Mouse (Mus musculus) heart, embryonic 13.5 days (tissue): Measurements from ENCODE around the gene Efcc1. TPM values are rescaled to one million over a fixed set of nuclear protein-coding genes. Genes with fewer than 3 reads are reported as not detected.
A peak's percentile ranks its signal among the peaks of the same experiment; 100 is the strongest.

Experiments
- ATAC-seq: fragments of 200-750 bp; cut with Nextera tagmentation; 2 replicates; pipeline ENCODE4 v1.8.0; 2017; ENCODE audit warnings: moderate TSS enrichment; ENCODE audit not compliant: insufficient number of reproducible peaks, low FRiP score, low TSS enrichment; ENCODE audit errors: extremely low read depth
- H3K27ac ChIP-seq: fragments of 300-500 bp; sonication (generic); replicated peaks from 2 replicates; pipeline ENCODE4 v1.5.1; 2015; ENCODE audit warnings: moderate library complexity, mild to moderate bottlenecking, inconsistent platforms
- H3K27me3 ChIP-seq: fragments of 300-500 bp; sonication (generic); replicated peaks from 2 replicates; pipeline ENCODE4 v1.6.1; 2015; ENCODE audit warnings: mild to moderate bottlenecking, inconsistent platforms
- H3K36me3 ChIP-seq: fragments of 300-500 bp; sonication (generic); 2 replicates; pipeline ENCODE4 v1.6.1; 2015; ENCODE audit warnings: mild to moderate bottlenecking, inconsistent platforms
- H3K4me1 ChIP-seq: fragments of 300-500 bp; sonication (generic); 2 replicates; pipeline ENCODE4 v1.6.1; 2015; ENCODE audit warnings: inconsistent platforms
- H3K4me2 ChIP-seq: fragments of 300-500 bp; sonication (generic); 2 replicates; pipeline ENCODE4 v1.6.1; 2015; ENCODE audit warnings: inconsistent platforms, mild to moderate bottlenecking, moderate library complexity
- H3K4me3 ChIP-seq: fragments of 300-500 bp; sonication (generic); 2 replicates; pipeline ENCODE4 v1.5.1; 2015; ENCODE audit warnings: moderate library complexity, mild to moderate bottlenecking, inconsistent platforms
- H3K9ac ChIP-seq: fragments of 300-500 bp; sonication (generic); 2 replicates; pipeline ENCODE4 v1.6.1; 2015; ENCODE audit warnings: inconsistent platforms, mild to moderate bottlenecking, moderate library complexity
- H3K9me3 ChIP-seq: fragments of 300-500 bp; sonication (generic); 2 replicates; pipeline ENCODE4 v1.6.1; 2016; ENCODE audit warnings: inconsistent platforms
- WGBS: fragments of 180-500 bp; shearing (Covaris S2); methylation state at CpG from one replicate; pipeline ENCODE4 v1.1.7; 2015; ENCODE audit warnings: mixed read lengths; 5-methylcytosine and 5-hydroxymethylcytosine counted together
- polyA plus RNA-seq: library from polyadenylated mRNA; unstranded; fragments of >200 nt; fragmentation: Nextera tagmentation; extraction: Ambion mirVana; gene quantifications from 2 replicates; pipeline ENCODE4 v1.2.1, GENCODE M21; 2015

The Efcc1 gene
- polyA plus RNA-seq, 1 experiment from 2014 or later, result 0.52 TPM

GRCm38 (mm10) chr6:87780546-87781301, 50.1 kb downstream of the Efcc1 start:
- ATAC-seq, result no peak
- H3K4me3 ChIP-seq, result no peak overlapping the region
- H3K9ac ChIP-seq, result no peak overlapping the region
- WGBS, result 75% methylated on average over 10 of the region's 10 CpGs
- no peak overlapping the region for H3K4me2 ChIP-seq
- H3K27me3 ChIP-seq, result no peaks in the 10 kb centered on the region
- no peaks in the 10 kb centered on the region for H3K36me3 ChIP-seq
- peaks cover 18% of the 10 kb centered on the region for H3K4me1 ChIP-seq
- H3K27ac ChIP-seq, result no peak overlapping the region
- H3K9me3 ChIP-seq, result no peaks in the 10 kb centered on the region

- H3K9ac ChIP-seq, result no peak overlapping the region
Observed at GRCm38 (mm10) chr6:87784033-87784432, 53.4 kb downstream of the Efcc1 start.

GRCm38 (mm10) chr6:87786621-87787020, 56.0 kb downstream of the Efcc1 start:
- H3K27ac ChIP-seq, result no peak overlapping the region
- H3K4me2 ChIP-seq, result no peak overlapping the region
- no peak overlapping the region for H3K9ac ChIP-seq
- WGBS, result 83% methylated on average over 5 of the region's 5 CpGs
- ATAC-seq, result no peak
- no peak overlapping the region for H3K4me3 ChIP-seq
- H3K4me1 ChIP-seq, result peaks cover 32% of the 10 kb centered on the region
- H3K36me3 ChIP-seq, result peaks cover 6% of the 10 kb centered on the region; the same call in 1 of the 2 replicates
- H3K9me3 ChIP-seq, result no peaks in the 10 kb centered on the region
- H3K27me3 ChIP-seq, result no peaks in the 10 kb centered on the region

More at GRCm38 (mm10) chr6:87784033-87784432, 53.4 kb downstream of the Efcc1 start:
- no peak overlapping the region for H3K4me3 ChIP-seq
- no peak overlapping the region for H3K27ac ChIP-seq
- H3K27me3 ChIP-seq, result no peaks in the 10 kb centered on the region
- H3K36me3 ChIP-seq, result no peaks in the 10 kb centered on the region
- H3K4me1 ChIP-seq, result peaks cover 8% of the 10 kb centered on the region
- no peaks in the 10 kb centered on the region for H3K9me3 ChIP-seq
- no peak for ATAC-seq
- WGBS, result 49% methylated on average over 8 of the region's 8 CpGs
- H3K4me2 ChIP-seq, result no peak overlapping the region

DNA sequence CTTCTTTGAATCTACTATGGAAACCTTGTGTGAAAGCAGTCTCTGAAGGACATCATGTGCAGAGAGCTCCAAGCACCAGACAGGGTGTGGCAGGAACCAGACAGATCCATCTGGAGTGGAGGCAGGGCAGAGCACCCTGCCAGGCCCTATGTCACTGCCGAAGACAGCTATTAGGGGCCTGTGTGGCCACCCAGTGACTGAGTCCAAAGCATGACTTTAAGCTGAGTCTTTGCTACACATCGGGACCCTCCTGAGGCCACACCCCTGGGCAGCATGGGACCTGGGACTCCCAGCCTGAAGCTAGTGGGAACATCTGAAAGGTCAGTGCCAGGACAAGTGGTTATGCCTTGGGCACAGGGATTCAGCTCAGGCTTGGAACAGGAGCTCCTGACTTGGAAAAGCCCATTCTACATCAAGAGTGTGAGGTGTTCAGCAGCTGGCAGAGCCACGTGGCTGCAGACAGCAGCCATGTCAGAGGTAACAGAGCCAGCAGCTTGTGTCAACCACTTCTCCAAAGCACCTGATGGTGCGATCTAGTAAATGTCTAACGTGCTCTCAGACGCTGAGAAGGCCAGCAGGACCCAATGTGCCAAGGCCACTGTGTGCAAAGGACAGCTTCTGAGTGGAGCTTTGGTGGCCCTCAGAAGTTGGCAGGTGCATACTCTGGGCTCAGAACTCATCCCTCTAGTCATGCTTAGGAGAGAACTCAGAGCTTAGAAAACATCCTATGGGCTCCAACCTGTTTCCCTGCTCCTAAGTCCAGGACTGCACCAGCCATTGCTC, 56.6 kb downstream of the Efcc1 start:
- Histone ChIP-seq H3K4me1 (peaks cover 32% of the 10 kb centered on the region), H3K27ac (no peak overlapping the region), H3K9ac (no peak overlapping the region), H3K27me3 (no peaks in the 10 kb centered on the region), H3K36me3 (peaks cover 12% of the 10 kb centered on the region), H3K4me2 (no peak overlapping the region), H3K9me3 (no peaks in the 10 kb centered on the region), H3K4me3 (no peak overlapping the region)
- WGBS, result 80% methylated on average over 6 of the region's 6 CpGs
- ATAC-seq, result no peak

GRCm38 (mm10) chr6:87788266-87788895, 57.7 kb downstream of the Efcc1 start:
- no peaks in the 10 kb centered on the region for H3K27me3 ChIP-seq
- 86% methylated on average over 9 of the region's 9 CpGs for WGBS
- no peak overlapping the region for H3K4me2 ChIP-seq
- H3K9ac ChIP-seq, result no peak overlapping the region
- H3K9me3 ChIP-seq, result no peaks in the 10 kb centered on the region
- H3K4me1 ChIP-seq, result peaks cover 32% of the 10 kb centered on the region
- no peak overlapping the region for H3K4me3 ChIP-seq
- peaks cover 23% of the 10 kb centered on the region for H3K36me3 ChIP-seq
- no peak overlapping the region for H3K27ac ChIP-seq
- no peak for ATAC-seq

- Histone ChIP-seq H3K9ac (peak overlapping the region; percentile 5; the same call in 1 of the 2 replicates), H3K4me1 (peaks cover 32% of the 10 kb centered on the region), H3K4me2 (no peak overlapping the region), H3K36me3 (peaks cover 28% of the 10 kb centered on the region), H3K27me3 (no peaks in the 10 kb centered on the region), H3K27ac (peak overlapping the region; percentile 56), H3K9me3 (no peaks in the 10 kb centered on the region), H3K4me3 (no peak overlapping the region)
- no peak for ATAC-seq
- 31% methylated on average over 5 of the region's 5 CpGs for WGBS
Observed at GRCm38 (mm10) chr6:87788896-87789587, 58.4 kb downstream of the Efcc1 start.

GRCm38 (mm10) chr6:87789791-87790190, 59.1 kb downstream of the Efcc1 start:
- Histone ChIP-seq H3K4me3 (no peak overlapping the region), H3K4me1 (peaks cover 32% of the 10 kb centered on the region), H3K27me3 (no peaks in the 10 kb centered on the region), H3K4me2 (no peak overlapping the region), H3K9ac (peak overlapping the region; percentile 5), H3K36me3 (peaks cover 30% of the 10 kb centered on the region), H3K9me3 (no peaks in the 10 kb centered on the region), H3K27ac (peak overlapping the region; percentile 56)
- 86% methylated on average over 6 of the region's 6 CpGs for WGBS
- ATAC-seq, result no peak

- Histone ChIP-seq H3K36me3 (peaks cover 30% of the 10 kb centered on the region), H3K4me1 (peaks cover 32% of the 10 kb centered on the region), H3K9ac (no peak overlapping the region), H3K4me3 (no peak overlapping the region), H3K27ac (no peak overlapping the region), H3K27me3 (no peaks in the 10 kb centered on the region), H3K4me2 (no peak overlapping the region), H3K9me3 (no peaks in the 10 kb centered on the region)
- ATAC-seq, result peak; percentile 37; the same call in 1 of the 2 replicates
- WGBS, result 52% methylated on average over 7 of the region's 7 CpGs
Observed at GRCm38 (mm10) chr6:87790779-87791480, 60.3 kb downstream of the Efcc1 start.

DNA sequence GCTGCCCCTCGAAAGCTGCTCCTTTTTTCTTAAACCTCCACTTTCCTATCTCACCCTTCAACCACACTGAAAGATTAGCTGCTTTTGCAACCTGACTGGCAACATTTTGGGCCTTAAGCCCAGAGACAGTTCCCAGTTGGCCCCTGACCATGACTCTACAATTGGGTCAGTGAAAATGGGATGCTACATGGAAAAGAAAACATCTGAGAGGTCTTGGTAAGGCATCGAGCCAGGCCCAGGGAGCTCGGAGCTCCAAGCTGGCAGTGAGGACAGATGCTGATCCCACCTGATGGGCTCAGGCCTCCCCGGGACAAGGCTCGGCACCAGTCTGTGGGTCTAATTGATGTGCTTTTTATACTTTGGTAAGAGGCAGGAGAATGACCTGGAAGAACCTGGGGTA, 61.2 kb downstream of the Efcc1 start:
- no peak overlapping the region for H3K27ac ChIP-seq
- no peak overlapping the region for H3K4me2 ChIP-seq
- no peak overlapping the region for H3K4me3 ChIP-seq
- H3K9me3 ChIP-seq, result no peaks in the 10 kb centered on the region
- no peak overlapping the region for H3K9ac ChIP-seq
- WGBS, result 84% methylated on average over 5 of the region's 5 CpGs
- H3K27me3 ChIP-seq, result no peaks in the 10 kb centered on the region
- H3K4me1 ChIP-seq, result peaks cover 32% of the 10 kb centered on the region
- ATAC-seq, result no peak
- H3K36me3 ChIP-seq, result peaks cover 30% of the 10 kb centered on the region

DNA sequence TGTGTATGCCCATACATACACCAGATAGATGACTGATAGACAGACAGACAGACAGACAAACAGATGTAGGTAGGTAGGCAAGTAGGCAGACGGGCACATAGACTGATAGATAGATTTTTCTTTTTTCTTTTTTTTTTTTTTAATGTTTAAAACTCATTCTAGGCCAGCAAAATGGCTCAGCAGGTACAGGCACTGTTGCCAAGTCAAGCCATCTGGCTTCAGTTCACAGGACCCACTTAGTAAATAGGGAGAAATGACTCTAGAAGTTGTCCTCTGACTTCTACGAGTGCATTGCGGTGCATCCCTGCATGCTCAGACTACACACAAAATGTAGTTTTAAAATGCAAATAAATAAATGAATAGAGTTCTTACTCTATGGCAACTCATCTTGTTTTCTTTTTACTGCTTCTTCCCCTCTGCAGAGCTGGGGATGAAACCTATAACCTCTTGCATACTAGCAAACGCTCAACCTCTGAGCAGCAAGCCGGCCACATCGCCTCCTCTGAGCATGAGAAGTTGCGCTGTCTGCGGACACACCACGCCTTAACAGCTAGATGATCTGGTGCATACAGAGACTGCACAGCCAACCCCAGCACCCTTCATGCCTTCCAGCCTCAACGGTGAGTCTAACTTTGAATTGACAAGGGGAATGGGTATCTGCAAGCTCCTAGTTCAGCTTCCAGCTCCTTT, 63.3 kb downstream of the Efcc1 start:
- Histone ChIP-seq H3K9ac (no peak overlapping the region), H3K27me3 (no peaks in the 10 kb centered on the region), H3K4me1 (peaks cover 26% of the 10 kb centered on the region), H3K4me2 (no peak overlapping the region), H3K9me3 (no peaks in the 10 kb centered on the region), H3K36me3 (peaks cover 30% of the 10 kb centered on the region), H3K27ac (no peak overlapping the region), H3K4me3 (no peak overlapping the region)
- WGBS, result 86% methylated on average over 10 of the region's 10 CpGs
- ATAC-seq, result no peak
